Mouse (Mus musculus): ENCODE data around the gene Cdh22.

DNA sequence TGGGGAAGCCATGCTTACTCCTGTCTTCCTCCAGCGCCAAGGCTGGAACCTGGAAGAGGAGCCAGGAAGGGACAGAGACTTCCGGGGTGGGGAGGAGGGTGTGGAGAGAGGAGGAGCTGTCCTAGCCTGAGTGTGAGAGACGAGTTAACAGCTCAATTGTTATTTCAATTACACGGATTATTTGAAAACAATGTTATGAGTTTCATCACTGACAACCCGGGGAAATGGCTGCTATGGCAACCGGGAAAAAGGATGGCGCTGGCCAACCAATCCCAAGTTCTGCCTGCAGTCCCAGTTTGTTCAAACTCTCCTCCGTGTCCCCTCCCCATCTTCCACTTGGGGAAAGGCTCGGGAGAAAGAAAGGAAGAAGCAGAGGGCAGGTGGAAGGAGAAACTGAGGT, 12.7 kb downstream of the Cdh22 start:
- TF ChIP-seq CTCF (conservative IDR thresholded peaks at IDR 0.05; ENCODE audit: insufficient read depth, insufficient read length, low read depth, low read length): no peak
- no peak for TF ChIP-seq POLR2A (IDR thresholded peaks at IDR 0.05; ENCODE audit: low read depth, low read length)

Measured in kidney, adult 2 months (tissue).